Mouse (Mus musculus) liver, adult 2 months (tissue): ENCODE measurements around the gene Specc1. TPM values are rescaled to one million over a fixed set of nuclear protein-coding genes. Genes with fewer than 3 reads are reported as not detected.

Experiments used
- DNase-seq: peaks from one replicate; pipeline ENCODE4 v3.0.0-alpha.2; 2011; ENCODE audit warnings: low read depth, low spot score; ENCODE audit errors: extremely low read depth
- H3K27ac ChIP-seq: fragments of 200-500 bp; replicated peaks from 2 replicates; pipeline ENCODE4 v1.5.1; 2012; ENCODE audit warnings: low read depth, mild to moderate bottlenecking, control low read depth, inconsistent platforms, low read length; ENCODE audit not compliant: insufficient read depth
- H3K27me3 ChIP-seq: fragments of 200-500 bp; 2 replicates; pipeline ENCODE4 v1.6.1; 2012; ENCODE audit warnings: mild to moderate bottlenecking, moderate library complexity, low read length, inconsistent platforms; ENCODE audit not compliant: control insufficient read depth, insufficient read depth
- H3K36me3 ChIP-seq: fragments of 200-500 bp; 2 replicates; pipeline ENCODE4 v1.6.1; 2012; ENCODE audit warnings: low read length, inconsistent platforms; ENCODE audit not compliant: control insufficient read depth, insufficient read depth
- H3K4me1 ChIP-seq: fragments of 200-500 bp; 2 replicates; pipeline ENCODE4 v1.6.1; 2011; ENCODE audit warnings: low read length; ENCODE audit not compliant: control insufficient read depth, insufficient read depth
- H3K4me3 ChIP-seq: fragments of 200-500 bp; 2 replicates; pipeline ENCODE4 v1.5.1; 2011; ENCODE audit warnings: low read depth, mild to moderate bottlenecking, control low read depth, low read length, moderate library complexity; ENCODE audit not compliant: insufficient read depth
- H3K79me2 ChIP-seq: fragments of 200-500 bp; 2 replicates; pipeline ENCODE4 v1.6.1; 2012; ENCODE audit warnings: inconsistent platforms, mild to moderate bottlenecking, low read length, moderate library complexity; ENCODE audit not compliant: control insufficient read depth, insufficient read depth
- H3K9ac ChIP-seq: fragments of 200-500 bp; 2 replicates; pipeline ENCODE4 v1.6.1; 2012; ENCODE audit warnings: low read depth, mild to moderate bottlenecking, control low read depth, inconsistent platforms, low read length
- CTCF ChIP-seq: fragments of 200-500 bp; IDR thresholded peaks from 2 replicates; pipeline ENCODE4 v1.5.1; 2011; ENCODE audit warnings: low read depth, low read length, control low read depth
- POLR2A ChIP-seq: fragments of 200-500 bp; IDR thresholded peaks from 2 replicates; pipeline ENCODE4 v1.6.1; 2011; ENCODE audit warnings: low read length, control low read depth; ENCODE audit not compliant: insufficient read depth; ENCODE audit errors: extremely low read depth
- WGBS: fragments of 180-500 bp; shearing (Covaris S2); methylation state at CpG from one replicate; pipeline ENCODE4 v1.1.7; 2018; 5-methylcytosine and 5-hydroxymethylcytosine counted together
- polyA plus RNA-seq: library from polyadenylated mRNA; depleted of rRNA; stranded (reverse); fragments of >200 nt; gene quantifications from 2 replicates; pipeline ENCODE4 v1.2.3, GENCODE M21; 2012
- total RNA-seq: library from RNA; depleted of rRNA; stranded (reverse); fragments of >200 nt; gene quantifications from 2 replicates; pipeline ENCODE4 v1.2.3, GENCODE M21; 2014

The Specc1 gene
- total and polyA plus RNA-seq, 2 experiments, result 0.49 to 1.1 TPM

GRCm38 (mm10) chr11:62004881-62005240 is 48.3 kb downstream of the Specc1 start:
- Histone ChIP-seq H3K36me3 (no peaks in the 10 kb centered on the region), H3K27ac (no peak overlapping the region), H3K4me3 (no peak overlapping the region), H3K4me1 (no peaks in the 10 kb centered on the region), H3K9ac (no peak overlapping the region), H3K27me3 (no peaks in the 10 kb centered on the region), H3K79me2 (no peaks in the 10 kb centered on the region)
- no peak for TF ChIP-seq POLR2A
- TF ChIP-seq CTCF, result no peak
- peak; percentile 12 for DNase-seq
- WGBS, result 53% methylated on average over 6 of the region's 6 CpGs

GRCm38 (mm10) chr11:62005241-62005910 is 48.8 kb downstream of the Specc1 start:
- no peak overlapping the region for H3K4me3 ChIP-seq
- DNase-seq, result no peak
- H3K9ac ChIP-seq, result no peak overlapping the region
- no peaks in the 10 kb centered on the region for H3K36me3 ChIP-seq
- no peaks in the 10 kb centered on the region for H3K27me3 ChIP-seq
- H3K79me2 ChIP-seq, result no peaks in the 10 kb centered on the region
- WGBS, result 60% methylated on average over 14 of the region's 14 CpGs
- 0 out of 2 replicates have a peak overlapping the region, but pooled peaks have one; percentile 7 for H3K27ac ChIP-seq
- TF ChIP-seq CTCF (no peak), POLR2A (no peak)
- no peaks in the 10 kb centered on the region for H3K4me1 ChIP-seq

- no peak overlapping the region for H3K27ac ChIP-seq
- no peaks in the 10 kb centered on the region for H3K4me1 ChIP-seq
- H3K9ac ChIP-seq, result no peak overlapping the region
- H3K36me3 ChIP-seq, result no peaks in the 10 kb centered on the region
- no peaks in the 10 kb centered on the region for H3K27me3 ChIP-seq
- no peak for TF ChIP-seq CTCF
- TF ChIP-seq POLR2A, result no peak
- no peaks in the 10 kb centered on the region for H3K79me2 ChIP-seq
- no peak overlapping the region for H3K4me3 ChIP-seq
- WGBS, result 63% methylated on average over 5 of the region's 5 CpGs
- DNase-seq, result no peak
Observed at GRCm38 (mm10) chr11:62005911-62006260, 49.3 kb downstream of the Specc1 start.

GRCm38 (mm10) chr11:62006680-62007079 is 50.1 kb downstream of the Specc1 start:
- WGBS, result 61% methylated on average over 5 of the region's 5 CpGs
- DNase-seq, result no peak
- H3K9ac ChIP-seq, result no peak overlapping the region
- H3K36me3 ChIP-seq, result no peaks in the 10 kb centered on the region
- H3K4me1 ChIP-seq, result no peaks in the 10 kb centered on the region
- no peaks in the 10 kb centered on the region for H3K79me2 ChIP-seq
- TF ChIP-seq POLR2A (no peak), CTCF (no peak)
- peak overlapping the region; percentile 12; the same call in 1 of the 2 replicates for H3K4me3 ChIP-seq
- H3K27me3 ChIP-seq, result no peaks in the 10 kb centered on the region
- no peak overlapping the region for H3K27ac ChIP-seq

- TF ChIP-seq CTCF, result no peak
- TF ChIP-seq POLR2A, result no peak
- H3K4me1 ChIP-seq, result no peaks in the 10 kb centered on the region
- H3K27ac ChIP-seq, result no peak overlapping the region
- no peaks in the 10 kb centered on the region for H3K79me2 ChIP-seq
- DNase-seq, result no peak
- H3K9ac ChIP-seq, result no peak overlapping the region
- no peaks in the 10 kb centered on the region for H3K36me3 ChIP-seq
- WGBS, result 40% methylated on average over 9 of the region's 9 CpGs
- H3K4me3 ChIP-seq, result no peak overlapping the region
- H3K27me3 ChIP-seq, result no peaks in the 10 kb centered on the region
Observed at GRCm38 (mm10) chr11:62007984-62008383, 51.4 kb downstream of the Specc1 start.

GRCm38 (mm10) chr11:62010625-62011231 is 54.2 kb downstream of the Specc1 start:
- Histone ChIP-seq H3K27ac (no peak overlapping the region), H3K4me1 (no peaks in the 10 kb centered on the region), H3K79me2 (no peaks in the 10 kb centered on the region), H3K4me3 (no peak overlapping the region), H3K36me3 (no peaks in the 10 kb centered on the region), H3K27me3 (peaks cover 2% of the 10 kb centered on the region; the same call in 1 of the 2 replicates), H3K9ac (no peak overlapping the region)
- 66% methylated on average over 16 of the region's 16 CpGs for WGBS
- DNase-seq, result no peak
- TF ChIP-seq POLR2A, result no peak
- no peak for TF ChIP-seq CTCF
